Mouse (Mus musculus) granulocyte monocyte progenitor cell, adult 5-6 weeks (primary cell): Measurements from ENCODE around the gene 4930550L24Rik. TPM values are rescaled to one million over a fixed set of nuclear protein-coding genes. Genes with fewer than 3 reads are reported as not detected.

Source experiments
- ATAC-seq: replicated peaks from 2 replicates; pipeline ENCODE4 v1.8.0; 2016; ENCODE audit warnings: mild to moderate bottlenecking, moderate TSS enrichment, inconsistent platforms; ENCODE audit not compliant: poor library complexity, severe bottlenecking
- total RNA-seq, 2 experiments: library from RNA; stranded (forward) in 1 of 2; stranded (reverse) in 1 of 2; fragments of 200-712, 200-1000 nt in 1 of 2; fragments of >200 nt in 1 of 2; fragmentation: Nextera tagmentation in 1 of 2; gene quantifications; 2 replicates each; pipeline ENCODE4 v1.2.3; 2014 to 2017

The 4930550L24Rik gene
- total RNA-seq (2014; fragmentation: Nextera tagmentation) (not detected in 2 replicates), total RNA-seq (2017) (not detected in 2 replicates)

DNA sequence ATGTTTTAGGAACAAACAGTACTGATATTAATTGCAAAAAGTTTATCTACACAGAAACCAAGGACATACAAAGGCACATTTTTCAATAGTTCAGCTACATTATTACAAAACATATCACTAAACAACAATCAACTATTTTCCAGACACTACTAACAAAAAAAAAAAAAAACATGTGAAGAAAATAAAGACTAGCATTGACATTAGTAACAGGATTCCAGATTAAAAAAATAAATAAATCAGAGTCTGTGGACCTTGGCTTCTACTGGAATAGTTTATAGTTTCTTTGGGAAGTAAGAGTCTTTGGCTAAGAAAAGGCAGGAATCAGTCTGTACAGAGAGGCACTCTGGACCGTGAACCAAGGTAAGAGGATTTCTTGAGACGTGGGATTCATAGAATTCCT, at the start of gene 4930550L24Rik:
Gene 4930550L24Rik (plus strand): TSS at position 301 of the 400 bp plus-strand sequence.
- no peak for ATAC-seq

DNA sequence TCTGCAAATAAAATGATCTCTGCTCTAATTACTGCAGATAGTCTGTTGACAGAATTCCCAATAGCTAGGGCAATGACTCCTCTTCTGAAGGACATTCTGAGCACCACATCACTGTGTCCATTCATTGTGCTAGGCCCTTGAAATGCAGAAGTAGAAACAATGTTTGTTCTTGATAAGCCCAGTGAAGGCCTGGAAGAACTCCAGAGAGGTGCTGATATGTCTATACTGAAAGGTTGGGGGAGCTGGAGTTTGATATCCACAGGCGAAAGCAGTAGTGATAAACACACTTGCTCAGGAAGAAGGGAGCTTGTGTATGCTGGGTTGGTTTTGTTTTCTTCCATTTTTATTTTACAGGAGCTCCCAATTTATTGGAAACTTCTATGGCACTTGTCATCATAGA, 8.4 kb upstream of the 4930550L24Rik start:
- no peak for ATAC-seq

DNA sequence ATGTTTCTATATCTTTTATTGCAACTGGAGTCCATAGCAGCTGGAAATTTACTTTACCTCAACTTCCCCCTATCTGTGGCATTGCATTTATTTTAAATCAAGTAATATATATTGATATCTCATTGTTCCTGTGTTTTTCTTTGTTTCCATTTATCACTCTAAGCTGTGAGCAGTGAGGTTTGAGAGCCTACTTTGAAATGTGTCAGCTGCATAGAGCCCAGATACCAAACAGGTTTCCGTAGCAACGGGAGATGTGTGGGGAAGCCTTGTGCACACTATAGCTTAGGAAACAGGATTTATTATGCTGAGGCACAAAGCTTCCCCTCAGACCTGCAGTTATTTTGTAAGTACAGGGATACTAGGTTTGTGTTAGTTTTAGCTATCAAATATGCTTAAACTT, 58.8 kb downstream of the 4930550L24Rik start:
- no peak for ATAC-seq
